Mouse (Mus musculus): ENCODE measurements around the gene Ccdc88b.

- no peak for TF ChIP-seq CTCF (IDR thresholded peaks at IDR 0.05; ENCODE audit: borderline replicate concordance, insufficient read depth, low read depth, low read length)
- no peak for TF ChIP-seq POLR2A (IDR thresholded peaks at IDR 0.05; ENCODE audit: borderline replicate concordance, insufficient read depth, low read length)
These were observed 16.8 kb downstream of the Ccdc88b start for GRCm38 (mm10) chr19:6841292-6841597.
